Mouse (Mus musculus): Measurements from ENCODE around the gene Eif4e1b.

- TF ChIP-seq POLR2A (IDR thresholded peaks at IDR 0.05; ENCODE audit: borderline replicate concordance, control insufficient read depth, low read depth, low read length) = no peak
- peak; percentile 33; the same call in 1 of the 2 replicates for TF ChIP-seq CTCF (IDR thresholded peaks at IDR 0.05; ENCODE audit: control insufficient read depth, insufficient read depth, low read length)
Observed at GRCm38 (mm10) chr13:54803010-54803409, 19.2 kb downstream of the Eif4e1b start.
